Mouse (Mus musculus): ENCODE data around the gene Mcoln1. TPM values are rescaled to one million over a fixed set of nuclear protein-coding genes. Genes with fewer than 3 reads are reported as not detected.

The Mcoln1 gene
- polyA plus RNA-seq, 1 experiment from 2014 or later = 44.1 TPM

GRCm38 (mm10) chr8:3492901-3493844, 7.1 kb upstream of the Mcoln1 start, which contains the start of gene Zfp358:
Gene Zfp358 (plus strand): TSS chr8:3493138.
- Histone ChIP-seq H3K4me3 (ENCODE audit: low read depth, low read length) (peak within 1 kb of the TSS; percentile 86), H3K27me3 (ENCODE audit: control insufficient read depth, insufficient read depth, low read length) (no peaks in the 10 kb centered on the region), H3K4me1 (ENCODE audit: control insufficient read depth, insufficient read depth, low read length) (no peaks in the 10 kb centered on the region), H3K36me3 (ENCODE audit: control insufficient read depth, insufficient read depth, low read length) (peaks cover 22% of the 10 kb centered on the region), H3K27ac (replicated peaks; ENCODE audit: low read depth, low read length) (peak within 1 kb of the TSS; percentile 62), H3K9ac (ENCODE audit: low read length) (peak within 1 kb of the TSS; percentile 83), H3K9me3 (ENCODE audit: control insufficient read depth, low read length) (peaks cover 8% of the 10 kb centered on the region), H3K4me2 (ENCODE audit: low read depth, severe bottlenecking) (peak within 1 kb of the TSS; percentile 65)
- WGBS = 1% methylated on average over 60 of the region's 64 CpGs
- ATAC-seq (ENCODE audit: insufficient number of reproducible peaks, low FRiP score, low TSS enrichment, low read depth) (peak; percentile 89), DNase-seq (ENCODE audit: low spot score) (peak; percentile 89)

DNA sequence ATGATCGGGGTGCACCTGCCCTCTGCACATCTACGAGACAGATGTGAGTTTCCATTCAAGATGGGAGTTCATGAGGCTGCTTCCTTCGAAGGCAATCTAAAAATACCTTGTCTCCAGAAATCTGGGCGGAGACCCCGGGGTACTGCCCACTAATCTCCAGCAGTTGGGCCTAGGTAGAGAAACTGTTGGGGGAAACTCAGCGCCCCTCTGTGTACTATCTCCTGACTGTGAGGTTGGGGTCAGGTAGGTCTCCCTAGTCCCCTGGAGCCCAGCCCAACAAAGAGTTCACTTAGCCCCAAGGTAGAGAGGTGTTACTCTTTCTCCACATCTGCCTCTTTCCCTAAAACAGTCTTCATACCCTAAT, 6.4 kb upstream of the Mcoln1 start:
- Histone ChIP-seq H3K4me1 (ENCODE audit: control insufficient read depth, insufficient read depth, low read length) (no peaks in the 10 kb centered on the region), H3K9me3 (ENCODE audit: control insufficient read depth, low read length) (peaks cover 8% of the 10 kb centered on the region), H3K9ac (ENCODE audit: low read length) (peak overlapping the region; percentile 83), H3K27me3 (ENCODE audit: control insufficient read depth, insufficient read depth, low read length) (no peaks in the 10 kb centered on the region), H3K27ac (replicated peaks; ENCODE audit: low read depth, low read length) (no peak overlapping the region), H3K4me2 (ENCODE audit: low read depth, severe bottlenecking) (peak overlapping the region; percentile 65), H3K4me3 (ENCODE audit: low read depth, low read length) (peak overlapping the region; percentile 86), H3K36me3 (ENCODE audit: control insufficient read depth, insufficient read depth, low read length) (peaks cover 22% of the 10 kb centered on the region)
- ATAC-seq (ENCODE audit: insufficient number of reproducible peaks, low FRiP score, low TSS enrichment, low read depth) = no peak
- no peak for DNase-seq (ENCODE audit: low spot score)
- 51% methylated on average over 6 of the region's 6 CpGs for WGBS

DNA sequence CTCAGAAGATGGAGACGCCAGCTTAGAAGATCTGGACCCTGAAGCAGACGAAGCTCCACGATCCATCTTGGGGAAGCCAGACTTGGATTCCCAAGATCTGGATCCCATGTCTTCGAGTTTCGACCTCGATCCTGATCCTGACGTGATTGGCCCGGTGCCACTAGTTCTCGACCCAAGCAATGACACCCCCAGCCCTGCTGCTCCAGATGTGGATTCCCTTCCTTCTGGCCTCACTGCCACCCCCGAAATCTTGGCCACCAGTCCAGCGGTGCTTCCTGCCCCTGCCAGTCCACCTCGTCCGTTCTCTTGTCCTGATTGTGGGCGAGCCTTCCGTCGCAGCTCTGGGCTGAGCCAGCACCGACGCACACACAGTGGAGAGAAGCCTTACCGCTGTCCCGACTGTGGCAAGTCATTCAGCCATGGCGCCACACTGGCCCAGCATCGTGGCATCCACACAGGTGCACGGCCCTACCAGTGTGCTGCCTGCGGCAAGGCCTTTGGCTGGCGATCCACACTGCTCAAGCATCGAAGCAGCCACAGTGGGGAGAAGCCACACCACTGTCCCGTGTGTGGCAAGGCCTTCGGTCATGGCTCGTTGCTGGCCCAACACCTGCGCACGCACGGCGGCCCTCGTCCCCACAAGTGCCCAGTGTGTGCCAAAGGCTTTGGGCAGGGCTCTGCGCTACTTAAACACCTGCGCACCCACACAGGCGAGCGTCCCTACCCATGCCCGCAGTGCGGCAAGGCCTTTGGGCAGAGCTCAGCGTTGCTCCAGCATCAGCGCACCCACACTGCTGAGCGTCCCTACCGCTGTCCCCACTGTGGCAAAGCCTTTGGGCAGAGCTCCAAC, 4.5 kb upstream of the Mcoln1 start:
- H3K27me3 ChIP-seq (ENCODE audit: control insufficient read depth, insufficient read depth, low read length) = no peaks in the 10 kb centered on the region
- H3K36me3 ChIP-seq (ENCODE audit: control insufficient read depth, insufficient read depth, low read length) = peaks cover 22% of the 10 kb centered on the region
- DNase-seq (ENCODE audit: low spot score) (no peak), ATAC-seq (ENCODE audit: insufficient number of reproducible peaks, low FRiP score, low TSS enrichment, low read depth) (no peak)
- H3K4me3 ChIP-seq (ENCODE audit: low read depth, low read length) = no peak overlapping the region
- peaks cover under 1% of the 10 kb centered on the region; the same call in 1 of the 2 replicates for H3K4me1 ChIP-seq (ENCODE audit: control insufficient read depth, insufficient read depth, low read length)
- H3K9ac ChIP-seq (ENCODE audit: low read length) = no peak overlapping the region
- no peak overlapping the region for H3K4me2 ChIP-seq (ENCODE audit: low read depth, severe bottlenecking)
- 96% methylated on average over 44 of the region's 44 CpGs for WGBS
- peaks cover 8% of the 10 kb centered on the region for H3K9me3 ChIP-seq (ENCODE audit: control insufficient read depth, low read length)
- no peak overlapping the region for H3K27ac ChIP-seq (replicated peaks; ENCODE audit: low read depth, low read length)

DNA sequence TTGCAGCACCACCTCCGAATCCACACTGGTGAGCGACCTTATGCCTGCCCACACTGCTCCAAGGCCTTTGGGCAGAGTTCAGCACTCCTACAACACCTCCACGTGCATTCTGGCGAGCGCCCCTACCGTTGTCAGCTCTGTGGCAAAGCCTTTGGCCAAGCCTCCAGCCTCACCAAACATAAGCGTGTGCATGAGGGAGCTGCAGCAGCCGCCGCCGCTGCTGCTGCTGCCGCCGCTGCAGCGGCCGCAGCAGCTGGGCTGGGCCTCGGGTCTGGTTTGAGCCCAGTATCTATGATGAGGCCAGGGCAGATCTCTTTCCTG, 3.9 kb upstream of the Mcoln1 start:
- no peak overlapping the region for H3K4me2 ChIP-seq (ENCODE audit: low read depth, severe bottlenecking)
- 91% methylated on average over 15 of the region's 15 CpGs for WGBS
- peaks cover 8% of the 10 kb centered on the region for H3K9me3 ChIP-seq (ENCODE audit: control insufficient read depth, low read length)
- no peak for DNase-seq (ENCODE audit: low spot score)
- H3K27me3 ChIP-seq (ENCODE audit: control insufficient read depth, insufficient read depth, low read length) = no peaks in the 10 kb centered on the region
- H3K4me3 ChIP-seq (ENCODE audit: low read depth, low read length) = no peak overlapping the region
- no peak for ATAC-seq (ENCODE audit: insufficient number of reproducible peaks, low FRiP score, low TSS enrichment, low read depth)
- peaks cover 22% of the 10 kb centered on the region for H3K36me3 ChIP-seq (ENCODE audit: control insufficient read depth, insufficient read depth, low read length)
- no peak overlapping the region for H3K9ac ChIP-seq (ENCODE audit: low read length)
- H3K27ac ChIP-seq (replicated peaks; ENCODE audit: low read depth, low read length) = no peak overlapping the region
- peaks cover 6% of the 10 kb centered on the region; the same call in 1 of the 2 replicates for H3K4me1 ChIP-seq (ENCODE audit: control insufficient read depth, insufficient read depth, low read length)

DNA sequence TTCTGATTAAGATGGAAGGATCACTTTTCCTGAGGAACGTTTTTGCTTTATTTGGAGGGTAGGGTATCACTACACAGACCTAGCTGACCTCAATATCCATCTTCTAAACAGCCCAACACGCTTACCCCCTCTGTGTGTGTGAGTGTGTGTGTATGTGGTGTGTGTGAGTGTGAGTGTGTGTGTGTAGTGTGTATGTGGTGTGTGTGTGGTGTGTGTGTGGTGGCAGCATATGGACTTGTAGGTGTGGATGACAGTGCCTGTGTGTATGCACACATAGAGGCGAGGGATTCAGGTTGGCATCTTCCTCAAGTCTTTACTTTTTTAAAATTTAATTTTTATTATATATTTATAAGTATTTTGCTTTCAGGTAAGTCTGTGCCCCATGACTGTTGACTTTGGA, 1.7 kb upstream of the Mcoln1 start:
- H3K4me3 ChIP-seq (ENCODE audit: low read depth, low read length) = no peak overlapping the region
- H3K9ac ChIP-seq (ENCODE audit: low read length) = no peak overlapping the region
- no peak overlapping the region for H3K4me2 ChIP-seq (ENCODE audit: low read depth, severe bottlenecking)
- H3K9me3 ChIP-seq (ENCODE audit: control insufficient read depth, low read length) = peaks cover 8% of the 10 kb centered on the region
- 84% methylated on average over 3 of the region's 3 CpGs for WGBS
- peaks cover 22% of the 10 kb centered on the region for H3K36me3 ChIP-seq (ENCODE audit: control insufficient read depth, insufficient read depth, low read length)
- H3K4me1 ChIP-seq (ENCODE audit: control insufficient read depth, insufficient read depth, low read length) = peaks cover 6% of the 10 kb centered on the region; the same call in 1 of the 2 replicates
- H3K27me3 ChIP-seq (ENCODE audit: control insufficient read depth, insufficient read depth, low read length) = no peaks in the 10 kb centered on the region
- ATAC-seq (ENCODE audit: insufficient number of reproducible peaks, low FRiP score, low TSS enrichment, low read depth) = no peak
- DNase-seq (ENCODE audit: low spot score) = no peak
- no peak overlapping the region for H3K27ac ChIP-seq (replicated peaks; ENCODE audit: low read depth, low read length)

- DNase-seq (ENCODE audit: low spot score) (no peak), ATAC-seq (ENCODE audit: insufficient number of reproducible peaks, low FRiP score, low TSS enrichment, low read depth) (peak; percentile 4; the same call in 1 of the 2 replicates)
- Histone ChIP-seq H3K27me3 (ENCODE audit: control insufficient read depth, insufficient read depth, low read length) (no peaks in the 10 kb centered on the region), H3K9ac (ENCODE audit: low read length) (peak overlapping the region; percentile 76), H3K4me1 (ENCODE audit: control insufficient read depth, insufficient read depth, low read length) (peaks cover 6% of the 10 kb centered on the region; the same call in 1 of the 2 replicates), H3K4me3 (ENCODE audit: low read depth, low read length) (peak overlapping the region; percentile 74), H3K4me2 (ENCODE audit: low read depth, severe bottlenecking) (peak overlapping the region; percentile 75), H3K9me3 (ENCODE audit: control insufficient read depth, low read length) (peaks cover 8% of the 10 kb centered on the region), H3K36me3 (ENCODE audit: control insufficient read depth, insufficient read depth, low read length) (peaks cover 22% of the 10 kb centered on the region), H3K27ac (replicated peaks; ENCODE audit: low read depth, low read length) (peak overlapping the region; percentile 87)
- 5% methylated on average over 8 of the region's 8 CpGs for WGBS
Observed at GRCm38 (mm10) chr8:3499751-3500150, 506 bp upstream of the Mcoln1 start.

GRCm38 (mm10) chr8:3502217-3502616, 2.0 kb downstream of the Mcoln1 start:
- no peak for DNase-seq (ENCODE audit: low spot score)
- no peaks in the 10 kb centered on the region for H3K27me3 ChIP-seq (ENCODE audit: control insufficient read depth, insufficient read depth, low read length)
- no peak for ATAC-seq (ENCODE audit: insufficient number of reproducible peaks, low FRiP score, low TSS enrichment, low read depth)
- no peak overlapping the region for H3K9ac ChIP-seq (ENCODE audit: low read length)
- peaks cover under 1% of the 10 kb centered on the region; the same call in 1 of the 2 replicates for H3K36me3 ChIP-seq (ENCODE audit: control insufficient read depth, insufficient read depth, low read length)
- no peak overlapping the region for H3K27ac ChIP-seq (replicated peaks; ENCODE audit: low read depth, low read length)
- H3K9me3 ChIP-seq (ENCODE audit: control insufficient read depth, low read length) = no peaks in the 10 kb centered on the region
- 68% methylated on average over 4 of the region's 4 CpGs for WGBS
- H3K4me1 ChIP-seq (ENCODE audit: control insufficient read depth, insufficient read depth, low read length) = peaks cover 6% of the 10 kb centered on the region; the same call in 1 of the 2 replicates
- H3K4me3 ChIP-seq (ENCODE audit: low read depth, low read length) = no peak overlapping the region
- no peak overlapping the region for H3K4me2 ChIP-seq (ENCODE audit: low read depth, severe bottlenecking)

DNA sequence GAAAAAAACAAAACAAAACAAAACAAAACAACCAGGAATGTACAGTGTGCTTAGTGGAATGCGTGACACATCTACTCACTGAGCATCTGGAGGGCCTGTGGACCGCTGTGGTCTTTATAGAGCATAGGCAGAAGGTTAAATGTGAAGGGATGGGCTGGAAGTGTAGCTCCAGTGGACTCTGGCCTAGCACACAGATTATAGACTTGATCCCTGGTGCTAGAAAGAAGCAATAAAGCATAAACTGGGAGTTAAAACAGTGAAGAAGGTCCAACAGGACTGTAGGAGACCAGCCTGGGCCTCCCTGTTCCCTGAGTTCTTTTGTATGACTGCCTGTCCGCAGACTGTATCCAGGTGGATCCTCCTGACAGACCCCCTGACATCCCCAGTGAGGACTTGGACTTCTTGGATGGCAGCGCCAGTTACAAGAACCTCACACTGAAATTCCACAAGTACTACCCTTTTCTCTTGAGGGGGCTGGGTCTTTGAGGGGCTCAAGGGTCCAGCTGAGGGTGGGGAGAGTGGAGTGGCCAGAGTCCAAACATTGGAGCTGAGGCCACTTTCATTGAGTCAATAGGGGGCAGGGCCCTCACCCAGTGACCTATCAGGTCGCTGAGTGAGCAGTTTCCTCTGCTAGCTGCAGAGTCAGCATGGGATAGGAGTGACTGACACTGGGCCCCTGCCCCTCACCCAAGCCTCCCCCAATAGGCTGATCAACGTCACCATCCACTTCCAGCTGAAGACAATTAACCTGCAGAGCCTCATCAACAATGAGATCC, 7.9 kb downstream of the Mcoln1 start:
- Histone ChIP-seq H3K27ac (replicated peaks; ENCODE audit: low read depth, low read length) (no peak overlapping the region), H3K36me3 (ENCODE audit: control insufficient read depth, insufficient read depth, low read length) (peaks cover 9% of the 10 kb centered on the region), H3K27me3 (ENCODE audit: control insufficient read depth, insufficient read depth, low read length) (no peaks in the 10 kb centered on the region), H3K4me2 (ENCODE audit: low read depth, severe bottlenecking) (no peak overlapping the region), H3K9me3 (ENCODE audit: control insufficient read depth, low read length) (no peaks in the 10 kb centered on the region), H3K4me1 (ENCODE audit: control insufficient read depth, insufficient read depth, low read length) (no peaks in the 10 kb centered on the region), H3K4me3 (ENCODE audit: low read depth, low read length) (no peak overlapping the region), H3K9ac (ENCODE audit: low read length) (no peak overlapping the region)
- no peak for DNase-seq (ENCODE audit: low spot score)
- WGBS = 86% methylated on average over 6 of the region's 6 CpGs
- ATAC-seq (ENCODE audit: insufficient number of reproducible peaks, low FRiP score, low TSS enrichment, low read depth) = no peak
